Mouse (Mus musculus) limb, embryonic 15.5 days (tissue): ENCODE measurements around the gene Ell. TPM values are rescaled to one million over a fixed set of nuclear protein-coding genes. Genes with fewer than 3 reads are reported as not detected.

Experiments
- ATAC-seq: fragments of 200-750 bp; cut with Nextera tagmentation; 2 replicates; pipeline ENCODE4 v1.8.0; 2017; ENCODE audit warnings: low read depth, moderate TSS enrichment; ENCODE audit not compliant: insufficient number of reproducible peaks, low FRiP score, low TSS enrichment
- H3K27ac ChIP-seq: fragments of 300-500 bp; sonication (generic); 2 replicates; pipeline ENCODE4 v1.5.1; 2015; ENCODE audit warnings: moderate library complexity, mild to moderate bottlenecking, inconsistent platforms
- H3K27me3 ChIP-seq: fragments of 300-500 bp; sonication (generic); 2 replicates; pipeline ENCODE4 v1.6.1; 2015; ENCODE audit warnings: inconsistent platforms
- H3K36me3 ChIP-seq: fragments of 300-500 bp; sonication (generic); 2 replicates; pipeline ENCODE4 v1.6.1; 2015; ENCODE audit warnings: inconsistent platforms
- H3K4me1 ChIP-seq: fragments of 300-500 bp; sonication (generic); 2 replicates; pipeline ENCODE4 v1.6.1; 2015; ENCODE audit warnings: inconsistent platforms
- H3K4me2 ChIP-seq: fragments of 300-500 bp; sonication (generic); 2 replicates; pipeline ENCODE4 v1.6.1; 2015; ENCODE audit warnings: mild to moderate bottlenecking, inconsistent platforms
- H3K4me3 ChIP-seq: fragments of 300-500 bp; sonication (generic); 2 replicates; pipeline ENCODE4 v1.5.1; 2015; ENCODE audit warnings: mild to moderate bottlenecking, inconsistent platforms
- H3K9ac ChIP-seq: fragments of 300-500 bp; sonication (generic); 2 replicates; pipeline ENCODE4 v1.6.1; 2015; ENCODE audit warnings: inconsistent platforms
- H3K9me3 ChIP-seq: fragments of 300-500 bp; sonication (generic); 2 replicates; pipeline ENCODE4 v1.6.1; 2016; ENCODE audit warnings: inconsistent platforms
- WGBS: fragments of 180-500 bp; shearing (Covaris S2); methylation state at CpG from one replicate; pipeline ENCODE4 v1.1.7; 2015; 5-methylcytosine and 5-hydroxymethylcytosine counted together
- polyA plus RNA-seq: library from polyadenylated mRNA; unstranded; fragments of >200 nt; fragmentation: Nextera tagmentation; extraction: Ambion mirVana; gene quantifications from 2 replicates; pipeline ENCODE4 v1.2.1, GENCODE M21; 2015

Gene Ell
- polyA plus RNA-seq, 1 experiment from 2014 or later = 20.4 TPM

DNA sequence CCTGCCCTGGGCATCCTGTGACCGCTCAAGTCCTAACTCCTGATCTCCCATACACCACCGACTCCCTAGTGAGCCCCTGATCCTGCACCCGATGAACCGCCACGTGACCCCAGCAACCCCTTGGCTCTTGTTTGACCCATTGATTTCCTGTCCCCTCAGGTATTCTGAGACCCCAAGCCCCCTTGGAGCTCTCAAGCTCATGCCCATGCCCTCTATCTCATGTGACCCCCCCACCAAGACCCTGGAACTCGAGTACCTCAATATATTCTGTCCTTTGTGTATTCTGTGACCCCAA is 68.3 kb downstream of the Ell start:
- H3K9ac ChIP-seq = peak overlapping the region; percentile 85
- H3K4me2 ChIP-seq = peak overlapping the region; percentile 95
- no peak for ATAC-seq
- H3K27me3 ChIP-seq = no peaks in the 10 kb centered on the region
- H3K4me1 ChIP-seq = peaks cover 63% of the 10 kb centered on the region
- 13% methylated on average over 6 of the region's 6 CpGs for WGBS
- H3K9me3 ChIP-seq = no peaks in the 10 kb centered on the region
- peaks cover 15% of the 10 kb centered on the region; the same call in 1 of the 2 replicates for H3K36me3 ChIP-seq
- peak overlapping the region; percentile 99 for H3K27ac ChIP-seq
- peak overlapping the region; percentile 77 for H3K4me3 ChIP-seq

DNA sequence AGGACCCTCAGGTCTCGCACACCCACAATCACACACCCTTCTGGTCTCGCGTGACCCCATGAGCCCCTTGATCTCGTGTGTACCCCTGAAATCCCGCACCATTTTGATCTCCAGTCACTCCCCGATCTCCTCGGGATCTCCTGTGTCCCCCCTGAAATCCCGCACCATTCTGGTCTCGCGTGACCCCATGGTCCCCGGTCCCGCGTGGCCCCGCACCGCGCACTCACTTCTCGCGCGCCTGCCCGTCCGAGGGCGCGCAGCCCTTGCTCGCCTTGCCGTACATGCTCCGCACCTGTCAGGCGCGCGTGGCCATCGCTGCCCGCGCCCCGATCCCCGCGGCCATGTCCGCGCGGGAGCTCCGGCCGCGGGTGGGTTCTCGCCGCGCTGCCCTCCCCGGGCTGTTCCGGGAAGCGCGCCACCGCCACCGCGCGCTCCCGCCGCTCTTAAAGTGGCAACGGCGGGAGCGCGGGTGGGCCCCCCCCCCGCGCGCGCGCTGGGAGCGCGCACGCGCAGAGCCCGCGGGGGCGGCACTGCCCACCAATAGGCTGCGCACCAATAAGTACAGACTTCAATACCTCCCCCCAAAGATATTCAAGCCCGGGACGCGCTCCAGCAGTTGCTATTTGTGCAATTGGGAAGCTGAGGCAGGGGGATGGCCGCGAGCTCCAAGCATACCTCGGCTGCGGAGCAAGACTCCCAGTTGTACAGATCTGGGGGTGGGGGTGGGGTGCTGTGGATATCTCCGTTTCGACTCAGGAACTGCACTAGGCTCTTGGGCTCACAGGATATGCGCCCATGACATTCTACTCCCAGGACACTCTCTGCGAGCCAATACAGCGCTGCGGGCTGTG is 68.9 kb downstream of the Ell start:
- H3K4me2 ChIP-seq = peak overlapping the region; percentile 95
- H3K4me3 ChIP-seq = peak overlapping the region; percentile 77
- H3K27me3 ChIP-seq = no peaks in the 10 kb centered on the region
- H3K27ac ChIP-seq = peak overlapping the region; percentile 99
- peaks cover 9% of the 10 kb centered on the region; the same call in 1 of the 2 replicates for H3K36me3 ChIP-seq
- no peaks in the 10 kb centered on the region for H3K9me3 ChIP-seq
- no peak for ATAC-seq
- H3K9ac ChIP-seq = peak overlapping the region; percentile 85
- WGBS = 1% methylated on average over 72 of the region's 84 CpGs
- H3K4me1 ChIP-seq = peaks cover 63% of the 10 kb centered on the region

DNA sequence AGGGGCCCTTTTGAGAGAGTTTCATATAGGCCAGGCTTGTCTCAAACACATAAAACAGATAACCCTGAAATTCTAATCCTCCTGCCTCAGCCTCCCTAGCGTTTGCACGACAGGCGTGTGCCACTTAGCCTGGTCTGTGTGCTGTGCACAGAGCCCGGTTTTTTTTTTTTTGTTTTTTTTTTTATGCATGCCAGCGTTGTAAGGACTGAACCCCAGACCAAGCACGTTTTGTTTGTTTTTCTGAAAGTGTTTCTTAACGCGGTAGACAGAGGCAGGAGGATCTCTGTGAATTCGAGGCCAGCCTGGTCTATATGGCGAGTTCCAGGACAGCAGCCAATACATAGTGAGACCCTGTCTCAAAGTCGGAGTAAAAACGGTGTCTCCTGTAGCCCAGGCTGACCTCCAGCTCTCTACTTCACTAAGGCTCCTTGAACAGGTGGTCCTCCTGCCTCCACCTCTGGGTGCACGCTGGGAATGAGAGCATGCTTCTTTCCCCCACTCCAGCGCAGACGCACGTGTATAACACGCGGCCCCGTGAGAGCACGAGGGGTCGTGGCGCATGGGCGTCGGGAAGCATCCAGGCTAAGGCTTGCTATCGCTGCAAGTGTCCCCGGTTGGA is 69.6 kb downstream of the Ell start, which contains the start of gene Ssbp4:
Gene Ssbp4, minus strand, starts transcription at position 124 of the 619 bp plus-strand sequence.
- Histone ChIP-seq H3K4me3 (peak within 1 kb of the TSS; percentile 77), H3K4me1 (peaks cover 63% of the 10 kb centered on the region), H3K9ac (peak within 1 kb of the TSS; percentile 85), H3K27me3 (no peaks in the 10 kb centered on the region), H3K4me2 (peak within 1 kb of the TSS; percentile 95), H3K9me3 (no peaks in the 10 kb centered on the region), H3K36me3 (0 out of 2 replicates have a peak, but pooled peaks cover 5% of the 10 kb centered on the region), H3K27ac (peak within 1 kb of the TSS; percentile 99)
- WGBS = 3% methylated on average over 26 of the region's 26 CpGs
- ATAC-seq = no peak

DNA sequence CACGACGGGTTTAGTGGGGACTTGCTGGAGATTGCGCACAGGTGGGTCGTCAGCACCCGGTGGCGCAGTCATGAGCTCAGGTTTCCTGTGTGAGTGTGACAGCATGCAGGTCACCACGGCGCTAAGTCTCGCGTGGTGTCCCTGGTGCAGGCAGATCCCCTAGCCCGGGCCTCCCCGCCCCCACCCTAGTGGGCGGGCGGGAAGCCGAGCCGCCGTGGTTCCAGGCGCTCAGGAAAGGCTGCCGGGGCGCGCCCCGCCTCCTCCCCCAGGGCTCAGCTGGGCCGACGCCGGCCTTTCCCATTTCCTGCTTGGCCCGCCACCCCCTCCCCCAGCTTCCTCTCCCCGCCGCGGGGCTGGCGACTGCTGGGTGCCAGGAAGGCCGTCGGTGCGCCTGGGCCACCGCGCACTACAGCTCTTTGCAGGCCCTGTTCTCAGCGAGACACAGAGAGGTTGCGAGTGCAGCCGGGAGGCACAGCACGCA is 70.2 kb downstream of the Ell start:
- peak overlapping the region; percentile 77 for H3K4me3 ChIP-seq
- H3K27me3 ChIP-seq = no peaks in the 10 kb centered on the region
- under 1% methylated on average over 38 of the region's 39 CpGs for WGBS
- H3K9ac ChIP-seq = peak overlapping the region; percentile 58
- H3K4me2 ChIP-seq = peak overlapping the region; percentile 95
- peak; percentile 76 for ATAC-seq
- no peaks in the 10 kb centered on the region for H3K9me3 ChIP-seq
- peaks cover 59% of the 10 kb centered on the region for H3K4me1 ChIP-seq
- H3K27ac ChIP-seq = peak overlapping the region; percentile 99
- H3K36me3 ChIP-seq = 0 out of 2 replicates have a peak, but pooled peaks cover 4% of the 10 kb centered on the region

DNA sequence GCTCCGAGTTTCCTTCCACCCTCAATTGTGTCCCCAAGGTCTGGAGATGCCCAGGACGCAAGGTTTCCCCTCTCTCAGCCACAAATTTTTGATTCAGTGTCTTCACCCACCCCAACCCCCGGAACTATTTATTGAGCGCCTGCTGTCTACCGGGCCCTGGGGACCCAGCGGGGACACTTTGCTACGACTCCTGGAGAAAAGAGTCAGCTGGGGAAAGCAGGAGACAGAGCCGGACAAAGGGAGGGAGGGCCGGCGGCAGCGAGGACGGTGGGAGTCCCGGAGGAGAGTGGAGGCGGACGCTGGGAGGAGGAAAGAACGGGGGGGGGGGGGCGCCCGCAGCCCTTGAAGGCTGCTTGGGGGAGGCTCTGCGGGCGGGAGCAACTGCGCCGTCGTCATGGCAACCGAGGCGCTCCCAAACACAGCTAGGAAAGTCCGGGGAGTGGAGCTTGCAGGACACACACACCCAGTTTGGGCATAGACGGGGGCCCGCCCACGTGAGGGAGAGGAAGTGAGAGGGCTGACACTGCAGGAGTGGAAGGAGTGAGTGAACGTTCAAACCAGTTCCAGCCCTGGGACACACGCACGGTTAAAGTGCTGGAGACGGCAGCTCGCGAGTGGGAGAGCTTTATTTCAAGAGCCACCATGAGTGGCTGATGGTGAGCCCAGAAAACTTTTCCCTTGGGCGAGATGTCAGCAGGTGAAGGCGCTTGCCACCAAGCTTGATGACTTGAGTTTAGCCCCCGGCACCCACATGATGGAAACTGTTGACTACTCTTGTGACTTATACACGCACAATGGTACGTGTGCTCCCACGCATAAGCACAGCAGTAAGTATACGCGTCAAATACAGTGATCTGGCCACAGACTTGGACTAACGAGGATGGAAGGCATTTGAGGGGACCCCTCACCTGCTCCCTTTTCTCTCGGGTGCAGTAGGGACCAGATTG is 70.9 kb downstream of the Ell start:
- no peaks in the 10 kb centered on the region for H3K36me3 ChIP-seq
- no peaks in the 10 kb centered on the region for H3K9me3 ChIP-seq
- H3K4me1 ChIP-seq = peaks cover 56% of the 10 kb centered on the region
- H3K4me3 ChIP-seq = peak overlapping the region; percentile 77
- peak overlapping the region; percentile 58 for H3K9ac ChIP-seq
- peak overlapping the region; percentile 95 for H3K4me2 ChIP-seq
- peak overlapping the region; percentile 99 for H3K27ac ChIP-seq
- H3K27me3 ChIP-seq = no peaks in the 10 kb centered on the region
- under 1% methylated on average over 42 of the region's 45 CpGs for WGBS
- peak; percentile 78 for ATAC-seq

DNA sequence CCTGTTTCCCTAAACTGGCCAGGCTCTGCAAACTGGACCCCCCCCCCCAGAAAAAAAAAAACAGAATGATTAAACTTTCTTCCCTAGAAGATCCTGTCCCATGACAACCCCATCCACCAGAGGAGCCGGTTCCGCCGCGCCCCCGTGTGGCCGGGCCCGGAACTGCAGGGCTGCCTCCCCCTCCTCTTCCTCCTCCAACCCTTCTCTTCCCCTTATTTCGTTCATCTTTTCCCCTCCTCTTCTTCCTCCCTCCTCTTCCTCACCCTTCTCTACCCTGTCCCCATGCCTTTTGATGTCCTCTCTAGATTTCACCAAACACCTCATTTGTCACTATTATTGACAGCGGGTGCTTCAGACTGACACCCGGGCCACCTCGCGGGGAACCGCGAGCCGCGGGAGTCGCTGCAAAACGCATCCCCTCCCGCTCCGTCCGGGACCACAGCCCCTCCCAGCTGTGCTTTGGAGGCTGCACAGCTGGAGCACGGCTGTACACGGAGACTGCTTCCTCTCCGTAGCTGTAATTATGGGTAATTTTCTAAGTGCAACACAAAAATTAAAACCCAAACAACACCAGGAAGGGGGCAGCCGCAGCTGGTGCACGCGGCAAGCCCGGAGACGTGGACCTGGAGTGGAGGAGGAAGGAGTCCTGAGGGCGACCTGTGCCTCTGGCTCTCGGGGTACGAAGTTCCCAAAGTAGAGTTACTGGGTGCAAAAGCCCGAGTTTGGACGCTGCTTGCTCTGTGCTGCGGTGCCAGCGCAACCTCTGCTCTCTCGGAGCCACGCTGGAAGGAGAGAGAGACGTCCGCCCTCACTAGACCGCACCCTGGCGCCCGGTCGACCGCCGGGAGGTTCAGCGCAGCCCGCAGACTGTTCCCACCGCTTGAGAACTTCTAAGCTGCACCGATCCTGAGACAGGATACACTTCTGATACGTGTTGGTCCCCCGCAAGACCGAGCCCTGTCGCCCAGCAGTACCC is 71.8 kb downstream of the Ell start:
- ATAC-seq = no peak
- Histone ChIP-seq H3K4me2 (peak overlapping the region; percentile 95), H3K36me3 (no peaks in the 10 kb centered on the region), H3K9me3 (no peaks in the 10 kb centered on the region), H3K27me3 (no peaks in the 10 kb centered on the region), H3K27ac (peak overlapping the region; percentile 99), H3K4me1 (peaks cover 55% of the 10 kb centered on the region), H3K9ac (peak overlapping the region; percentile 44), H3K4me3 (peak overlapping the region; percentile 77)
- WGBS = under 1% methylated on average over 54 of the region's 54 CpGs

DNA sequence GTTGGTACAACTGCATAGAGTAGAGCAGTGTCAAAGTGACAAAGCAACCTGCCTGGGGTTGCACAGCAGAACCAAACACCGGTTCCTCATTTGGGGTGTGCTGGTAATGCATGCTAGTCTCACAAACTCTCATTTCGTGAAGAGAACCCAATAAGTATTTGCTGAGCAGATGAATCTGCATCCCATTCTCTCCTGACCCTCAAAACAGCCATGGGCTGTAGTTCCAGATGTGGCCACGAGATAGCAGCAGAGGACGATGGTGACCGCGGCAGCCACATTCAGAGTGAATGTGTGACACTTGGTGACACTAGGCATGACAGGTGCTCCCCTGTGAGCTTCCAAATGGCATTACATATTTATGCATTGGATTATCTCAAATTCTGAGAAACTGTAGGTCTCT is 72.6 kb downstream of the Ell start:
- no peaks in the 10 kb centered on the region for H3K27me3 ChIP-seq

DNA sequence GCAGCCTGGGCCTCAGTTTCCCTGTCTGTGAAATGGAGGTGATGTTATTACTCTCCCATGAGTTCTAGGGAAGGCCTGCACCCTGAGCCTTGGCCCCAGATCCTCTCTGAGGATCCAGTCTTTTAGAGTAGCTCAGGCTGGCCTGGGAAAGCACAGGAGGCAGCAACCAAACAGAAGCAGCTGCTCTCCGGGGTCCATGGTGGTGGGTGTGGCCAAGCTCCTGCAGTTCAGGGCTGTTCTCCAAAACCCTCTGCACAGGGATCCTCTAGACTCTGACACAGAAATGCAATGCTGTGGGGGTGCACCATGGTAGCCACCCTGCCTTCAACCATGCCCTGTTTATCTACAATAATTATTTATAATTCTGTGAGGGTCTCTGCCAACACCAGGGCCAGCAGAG is 74.5 kb downstream of the Ell start:
- H3K4me1 ChIP-seq = peaks cover 39% of the 10 kb centered on the region

More for the DNA sequence above, 72.6 kb downstream of the Ell start:
- H3K27ac ChIP-seq = peak overlapping the region; percentile 99
- ATAC-seq = no peak
- peak overlapping the region; percentile 77 for H3K4me3 ChIP-seq
- no peaks in the 10 kb centered on the region for H3K9me3 ChIP-seq
- no peaks in the 10 kb centered on the region for H3K36me3 ChIP-seq
- peak overlapping the region; percentile 44 for H3K9ac ChIP-seq
- peaks cover 47% of the 10 kb centered on the region for H3K4me1 ChIP-seq
- 0% methylated on average over 6 of the region's 6 CpGs for WGBS
- peak overlapping the region; percentile 95 for H3K4me2 ChIP-seq

DNA sequence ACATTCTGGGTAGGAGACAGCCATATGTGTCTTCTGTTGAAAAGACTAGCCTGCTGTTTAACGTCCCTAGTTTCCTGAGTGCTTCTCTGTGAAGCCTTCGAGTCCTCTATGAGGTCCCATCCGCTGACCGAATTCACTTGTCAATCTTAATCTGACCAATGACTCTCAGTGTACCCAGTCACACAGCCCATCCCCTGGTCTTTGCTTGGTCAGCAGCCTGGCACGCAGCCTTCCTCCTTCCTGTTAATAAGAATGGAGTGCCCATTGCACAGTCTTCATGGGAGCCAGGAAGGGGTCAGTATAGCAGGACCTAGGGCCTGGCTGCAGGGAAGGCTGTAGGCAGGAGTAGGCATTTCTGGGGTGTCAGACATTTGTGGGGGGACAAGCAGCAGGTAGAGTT is 75.2 kb downstream of the Ell start:
- no peak for ATAC-seq

More for the DNA sequence above, 74.5 kb downstream of the Ell start:
- H3K4me2 ChIP-seq = no peak overlapping the region
- H3K36me3 ChIP-seq = no peaks in the 10 kb centered on the region
- H3K9me3 ChIP-seq = no peaks in the 10 kb centered on the region
- no peak overlapping the region for H3K4me3 ChIP-seq
- no peaks in the 10 kb centered on the region for H3K27me3 ChIP-seq
- H3K9ac ChIP-seq = no peak overlapping the region
- no peak for ATAC-seq
- 0% methylated on average over 1 of the region's 1 CpGs for WGBS
- no peak overlapping the region for H3K27ac ChIP-seq

DNA sequence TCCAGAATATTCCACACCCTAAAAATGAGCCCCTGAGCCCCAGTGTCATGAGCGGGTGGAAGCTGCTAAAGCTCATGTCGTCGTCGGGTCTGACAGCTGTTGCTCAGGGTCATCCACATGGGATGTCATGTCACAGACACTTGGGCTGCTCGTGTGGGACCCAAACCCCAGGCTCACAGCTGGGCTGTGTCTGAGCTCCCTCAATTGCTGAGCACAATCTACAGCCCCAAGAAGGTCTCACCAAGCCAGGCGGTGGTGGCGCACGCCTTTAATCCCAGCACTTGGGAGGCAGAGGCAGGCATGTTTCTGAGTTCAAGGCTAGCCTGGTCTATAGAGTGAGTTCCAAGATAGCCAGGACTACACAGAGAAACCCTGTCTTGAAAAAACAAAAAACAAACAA is 76.0 kb downstream of the Ell start:
- ATAC-seq = no peak
- 80% methylated on average over 8 of the region's 8 CpGs for WGBS
- Histone ChIP-seq H3K36me3 (no peaks in the 10 kb centered on the region), H3K9me3 (no peaks in the 10 kb centered on the region), H3K9ac (no peak overlapping the region), H3K4me1 (peaks cover 25% of the 10 kb centered on the region), H3K27me3 (0 out of 2 replicates have a peak, but pooled peaks cover under 1% of the 10 kb centered on the region), H3K27ac (no peak overlapping the region), H3K4me2 (no peak overlapping the region), H3K4me3 (no peak overlapping the region)

More for the DNA sequence above, 75.2 kb downstream of the Ell start:
- H3K4me2 ChIP-seq = no peak overlapping the region
- H3K4me1 ChIP-seq = peaks cover 32% of the 10 kb centered on the region
- H3K27ac ChIP-seq = no peak overlapping the region
- no peak overlapping the region for H3K9ac ChIP-seq
- no peaks in the 10 kb centered on the region for H3K9me3 ChIP-seq
- 70% methylated on average over 5 of the region's 5 CpGs for WGBS
- no peaks in the 10 kb centered on the region for H3K27me3 ChIP-seq
- no peak overlapping the region for H3K4me3 ChIP-seq
- H3K36me3 ChIP-seq = no peaks in the 10 kb centered on the region
